Mouse (Mus musculus): ENCODE measurements around the gene Zfhx3. TPM values are rescaled to one million over a fixed set of nuclear protein-coding genes. Genes with fewer than 3 reads are reported as not detected.
A peak's percentile ranks its signal among the peaks of the same experiment; 100 is the strongest.

Zfhx3 gene
- polyA plus RNA-seq, 1 experiment from 2014 or later, result 38.7 TPM

DNA sequence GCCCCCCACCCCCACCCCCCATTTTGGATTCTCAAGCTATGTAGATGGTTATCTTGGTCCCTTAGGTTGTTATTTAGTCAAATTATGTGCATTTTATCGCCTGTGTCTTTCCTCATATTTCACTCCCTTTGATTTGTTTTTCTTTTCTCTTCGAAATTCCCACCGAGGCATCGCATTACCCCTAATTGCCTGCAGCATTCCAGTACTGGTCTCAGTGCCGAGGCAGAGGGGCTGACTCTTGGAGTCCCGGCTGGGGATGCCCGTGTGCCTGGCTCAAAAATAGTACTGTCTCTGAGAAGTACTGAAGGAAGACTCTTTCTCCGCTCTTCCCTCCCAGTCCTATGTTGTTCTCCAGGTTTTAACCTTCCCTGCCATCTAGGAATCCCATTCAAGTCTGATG is 125.8 kb downstream of the Zfhx3 start:
- Histone ChIP-seq H3K4me1 (no peaks in the 10 kb centered on the region), H3K9me3 (no peaks in the 10 kb centered on the region), H3K36me3 (no peaks in the 10 kb centered on the region), H3K4me3 (no peak overlapping the region), H3K27ac (no peak overlapping the region), H3K9ac (no peak overlapping the region), H3K4me2 (replicated peaks) (no peak overlapping the region), H3K27me3 (replicated peaks) (no peaks in the 10 kb centered on the region)
- ATAC-seq (ENCODE audit: low FRiP score, low read depth), result no peak
- 27% methylated on average over 8 of the region's 8 CpGs for WGBS

DNA sequence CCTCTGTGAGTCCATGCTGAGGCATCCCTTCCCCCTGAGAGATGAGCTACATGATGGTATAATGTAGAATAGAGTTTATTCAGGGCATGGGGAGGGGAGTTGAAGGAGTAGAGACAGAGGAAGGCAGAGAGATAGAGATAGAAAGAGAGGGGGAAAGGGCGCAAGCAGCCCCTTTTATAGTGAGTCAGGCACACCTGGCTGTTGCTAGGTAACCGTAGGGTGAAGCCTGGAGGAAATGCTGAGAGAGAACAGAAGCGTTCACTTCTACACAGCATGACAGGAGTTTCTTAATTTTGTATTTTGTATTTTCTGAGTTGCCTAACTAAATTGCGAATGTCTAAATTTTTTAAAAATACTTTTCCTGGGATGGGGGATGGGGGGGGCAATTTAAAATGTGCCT is 128.0 kb downstream of the Zfhx3 start:
- Histone ChIP-seq H3K27me3 (replicated peaks) (no peaks in the 10 kb centered on the region), H3K36me3 (no peaks in the 10 kb centered on the region), H3K9me3 (no peaks in the 10 kb centered on the region), H3K4me2 (replicated peaks) (no peak overlapping the region), H3K4me3 (no peak overlapping the region), H3K4me1 (no peaks in the 10 kb centered on the region), H3K9ac (no peak overlapping the region), H3K27ac (no peak overlapping the region)
- 83% methylated on average over 4 of the region's 4 CpGs for WGBS
- no peak for ATAC-seq (ENCODE audit: low FRiP score, low read depth)

DNA sequence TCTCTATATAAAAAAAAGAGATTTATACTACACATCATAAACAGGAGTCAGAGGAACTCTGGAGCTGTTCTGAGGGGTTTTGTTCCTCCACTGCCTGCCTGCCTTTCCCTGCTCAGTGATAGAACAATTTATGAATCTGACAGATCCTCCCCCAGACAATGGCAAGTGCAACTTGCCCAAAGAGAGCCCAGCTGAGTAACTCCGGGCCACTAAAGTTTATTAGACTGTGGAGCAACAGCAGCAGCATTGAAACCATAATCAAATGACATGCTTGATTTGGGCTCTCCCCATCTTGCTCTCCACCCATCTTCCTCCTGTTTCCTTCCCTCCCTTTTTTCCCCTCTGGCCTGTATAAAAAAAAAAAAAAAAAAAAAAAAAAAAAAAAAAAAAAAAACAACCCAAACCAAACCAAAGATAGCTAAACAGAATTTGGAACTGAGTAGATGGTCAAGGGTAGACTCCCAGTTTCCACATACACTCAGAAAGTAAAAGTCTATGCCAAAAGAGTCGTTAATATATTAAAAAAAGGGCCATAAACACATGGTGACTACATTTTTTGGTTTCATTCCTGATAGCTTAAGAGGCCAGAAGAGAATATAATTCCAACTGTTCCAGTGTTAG is 129.8 kb downstream of the Zfhx3 start:
- Histone ChIP-seq H3K4me2 (replicated peaks) (no peak overlapping the region), H3K9ac (no peak overlapping the region), H3K36me3 (no peaks in the 10 kb centered on the region), H3K4me3 (no peak overlapping the region), H3K27me3 (replicated peaks) (no peaks in the 10 kb centered on the region), H3K4me1 (no peaks in the 10 kb centered on the region), H3K27ac (no peak overlapping the region), H3K9me3 (no peaks in the 10 kb centered on the region)
- WGBS, result 40% methylated on average over 2 of the region's 2 CpGs
- no peak for ATAC-seq (ENCODE audit: low FRiP score, low read depth)

DNA sequence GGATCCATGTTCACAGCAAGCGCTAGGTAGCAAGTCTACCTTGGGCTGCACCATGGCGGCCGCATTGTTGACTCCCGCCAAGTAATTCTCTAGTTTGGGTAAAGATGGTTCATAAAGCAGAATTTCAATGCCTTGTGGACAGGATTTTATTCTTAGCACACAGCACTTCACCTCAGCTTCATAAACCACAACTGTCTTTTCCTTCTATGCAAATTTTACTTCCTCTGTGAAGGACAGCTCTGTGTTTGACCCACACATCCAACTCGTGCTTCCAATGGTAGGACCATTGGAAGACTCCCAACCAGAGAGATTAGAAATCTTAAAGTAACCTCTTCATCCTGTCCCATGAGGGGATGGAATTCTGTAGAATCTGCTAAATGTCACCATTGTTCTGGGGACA is 130.4 kb downstream of the Zfhx3 start:
- 90% methylated on average over 5 of the region's 5 CpGs for WGBS
- ATAC-seq (ENCODE audit: low FRiP score, low read depth), result no peak
- Histone ChIP-seq H3K36me3 (no peaks in the 10 kb centered on the region), H3K9ac (no peak overlapping the region), H3K27me3 (replicated peaks) (no peaks in the 10 kb centered on the region), H3K9me3 (no peaks in the 10 kb centered on the region), H3K4me1 (no peaks in the 10 kb centered on the region), H3K4me2 (replicated peaks) (no peak overlapping the region), H3K4me3 (no peak overlapping the region), H3K27ac (no peak overlapping the region)

DNA sequence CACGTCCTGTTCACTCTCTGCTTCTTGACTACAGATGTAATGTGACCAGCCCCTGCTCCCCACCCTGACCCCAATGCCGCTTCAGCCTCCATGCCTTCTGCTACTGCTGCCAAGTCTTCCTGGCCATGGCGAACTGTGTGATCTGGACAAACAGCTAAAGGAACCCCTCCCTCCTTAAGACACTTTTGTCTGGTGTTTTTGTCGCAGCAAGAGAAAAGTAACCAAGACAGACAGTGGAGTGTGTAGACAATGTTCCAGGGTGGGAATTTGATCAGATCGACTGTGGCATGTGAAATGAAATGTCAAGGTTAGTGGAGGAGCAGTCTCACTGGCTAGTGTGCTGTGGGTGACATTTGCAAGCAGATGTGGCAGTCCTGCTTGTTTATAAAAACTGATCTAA is 132.7 kb downstream of the Zfhx3 start:
- Histone ChIP-seq H3K27me3 (replicated peaks) (no peaks in the 10 kb centered on the region), H3K27ac (no peak overlapping the region), H3K4me1 (no peaks in the 10 kb centered on the region), H3K36me3 (no peaks in the 10 kb centered on the region), H3K4me2 (replicated peaks) (no peak overlapping the region), H3K9ac (no peak overlapping the region), H3K4me3 (no peak overlapping the region), H3K9me3 (no peaks in the 10 kb centered on the region)
- no peak for ATAC-seq (ENCODE audit: low FRiP score, low read depth)
- 80% methylated on average over 5 of the region's 5 CpGs for WGBS

DNA sequence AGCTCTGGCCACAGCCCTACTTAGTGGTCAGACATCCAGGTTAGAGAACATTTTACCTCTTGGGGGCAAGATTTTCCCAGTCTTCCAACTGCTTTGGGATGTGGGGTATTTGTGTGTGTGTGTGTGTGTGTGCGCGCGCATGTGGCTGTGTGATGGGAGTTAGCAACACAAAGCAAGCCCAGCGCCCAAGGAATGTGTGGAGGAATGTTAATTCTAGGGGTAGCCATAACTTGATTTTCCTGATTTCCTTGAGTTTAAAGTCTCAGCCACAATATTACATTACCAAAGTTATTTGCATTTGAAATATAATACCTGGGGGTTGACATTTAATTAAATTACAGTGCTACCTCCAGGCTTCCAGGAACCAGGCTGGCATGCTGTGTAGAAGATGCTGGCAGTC is 136.3 kb downstream of the Zfhx3 start:
- H3K4me1 ChIP-seq, result no peaks in the 10 kb centered on the region
- 96% methylated on average over 4 of the region's 4 CpGs for WGBS
- no peak overlapping the region for H3K4me3 ChIP-seq
- H3K27ac ChIP-seq, result no peak overlapping the region
- H3K9ac ChIP-seq, result no peak overlapping the region
- no peaks in the 10 kb centered on the region for H3K27me3 ChIP-seq (replicated peaks)
- H3K36me3 ChIP-seq, result no peaks in the 10 kb centered on the region
- H3K9me3 ChIP-seq, result no peaks in the 10 kb centered on the region
- H3K4me2 ChIP-seq (replicated peaks), result no peak overlapping the region
- no peak for ATAC-seq (ENCODE audit: low FRiP score, low read depth)

DNA sequence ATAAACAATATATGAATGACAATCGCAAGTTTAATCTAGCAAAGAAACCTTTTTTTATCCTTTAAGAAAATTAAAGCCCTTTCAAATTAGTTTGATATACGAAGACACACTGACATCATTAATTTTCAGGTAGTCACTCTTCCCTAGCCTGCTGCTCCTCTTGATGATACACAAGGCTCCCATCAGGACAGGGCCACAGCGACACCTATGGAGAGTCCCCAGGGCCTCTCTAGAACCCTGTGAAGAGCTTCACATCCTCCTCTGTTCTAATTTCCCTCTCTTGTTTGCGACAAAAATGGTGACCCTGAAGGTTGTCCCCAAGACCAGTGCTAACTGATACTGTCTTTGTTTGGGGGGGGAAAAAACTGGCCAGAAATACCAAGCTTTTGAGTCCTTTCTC is 144.5 kb downstream of the Zfhx3 start:
- no peak overlapping the region for H3K9ac ChIP-seq

DNA sequence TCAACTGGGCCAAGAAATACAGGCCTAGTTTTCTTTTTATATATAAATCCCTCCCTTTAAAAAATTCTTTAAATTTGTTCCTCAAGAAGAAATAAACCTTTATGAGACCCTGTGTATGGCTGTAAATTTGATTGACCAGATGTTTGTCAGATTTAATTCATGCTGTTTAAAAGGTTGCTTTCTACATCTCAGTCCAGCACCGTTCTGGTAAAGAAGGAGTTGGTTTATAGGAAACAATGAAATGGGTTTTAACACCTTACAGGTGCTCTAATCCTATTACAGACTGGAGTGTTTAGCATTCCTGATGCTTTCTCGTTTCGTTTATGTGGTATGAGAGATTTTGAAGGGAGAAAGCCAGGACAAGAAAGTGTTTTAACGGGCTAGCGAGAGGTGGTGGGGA is 147.2 kb downstream of the Zfhx3 start:
- no peak overlapping the region for H3K4me2 ChIP-seq (replicated peaks)
- H3K9me3 ChIP-seq, result no peaks in the 10 kb centered on the region
- WGBS, result 82% methylated on average over 5 of the region's 5 CpGs
- no peak overlapping the region for H3K27ac ChIP-seq
- H3K27me3 ChIP-seq (replicated peaks), result no peaks in the 10 kb centered on the region
- no peaks in the 10 kb centered on the region for H3K4me1 ChIP-seq
- H3K36me3 ChIP-seq, result no peaks in the 10 kb centered on the region
- no peak for ATAC-seq (ENCODE audit: low FRiP score, low read depth)
- H3K9ac ChIP-seq, result no peak overlapping the region
- no peak overlapping the region for H3K4me3 ChIP-seq

More for the DNA sequence above, 144.5 kb downstream of the Zfhx3 start:
- Histone ChIP-seq H3K36me3 (no peaks in the 10 kb centered on the region), H3K27me3 (replicated peaks) (no peaks in the 10 kb centered on the region), H3K4me2 (replicated peaks) (no peak overlapping the region), H3K4me3 (no peak overlapping the region), H3K9me3 (no peaks in the 10 kb centered on the region), H3K27ac (no peak overlapping the region), H3K4me1 (no peaks in the 10 kb centered on the region)
- ATAC-seq (ENCODE audit: low FRiP score, low read depth), result no peak
- WGBS, result 68% methylated on average over 4 of the region's 4 CpGs

DNA sequence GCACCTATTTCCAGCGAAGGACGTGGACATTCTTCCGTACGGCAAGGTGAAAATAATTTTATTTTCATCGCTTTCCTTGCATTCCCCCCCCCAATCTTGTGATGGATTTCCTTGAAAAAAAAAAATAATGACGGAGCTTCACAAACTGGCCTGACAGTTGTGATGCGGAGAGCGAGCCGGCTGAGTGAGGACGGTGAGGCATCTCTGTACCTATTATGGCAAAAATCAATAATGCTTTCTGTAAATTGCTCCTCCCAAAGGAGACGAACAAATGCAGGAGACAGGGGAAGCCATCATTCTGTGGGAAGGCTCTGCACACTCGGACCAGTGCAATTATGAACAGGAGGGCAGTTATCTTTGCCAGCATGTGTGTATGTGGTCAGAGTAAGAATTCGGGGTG is 156.2 kb downstream of the Zfhx3 start:
- Histone ChIP-seq H3K27me3 (replicated peaks) (peaks cover 3% of the 10 kb centered on the region; the same call in 1 of the 2 replicates), H3K9me3 (no peaks in the 10 kb centered on the region), H3K27ac (no peak overlapping the region), H3K4me3 (no peak overlapping the region), H3K4me2 (replicated peaks) (no peak overlapping the region), H3K9ac (no peak overlapping the region), H3K36me3 (no peaks in the 10 kb centered on the region), H3K4me1 (peaks cover 17% of the 10 kb centered on the region; the same call in 1 of the 2 replicates)
- WGBS, result 73% methylated on average over 13 of the region's 13 CpGs
- no peak for ATAC-seq (ENCODE audit: low FRiP score, low read depth)

DNA sequence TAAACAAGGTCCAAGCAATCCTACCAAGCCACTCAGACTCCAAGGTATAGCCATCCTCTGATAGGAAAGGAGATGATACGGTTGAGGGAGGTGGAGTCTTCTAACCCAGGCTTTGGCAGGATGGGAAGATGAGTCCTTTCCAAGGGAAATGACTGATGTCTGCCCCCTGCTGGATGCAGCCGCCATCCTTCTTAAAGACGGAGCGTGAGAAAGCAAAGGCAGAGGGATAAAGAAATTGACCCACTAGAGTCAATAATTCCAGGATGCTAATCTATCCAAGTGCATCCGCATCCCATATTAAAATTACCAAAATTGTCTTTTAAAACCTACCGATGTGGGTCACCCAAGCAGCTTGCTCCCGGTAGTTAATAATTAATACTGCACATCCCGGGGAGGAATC is 158.7 kb downstream of the Zfhx3 start:
- peaks cover 26% of the 10 kb centered on the region for H3K4me1 ChIP-seq
- no peak overlapping the region for H3K27ac ChIP-seq
- H3K4me3 ChIP-seq, result no peak overlapping the region
- peaks cover 12% of the 10 kb centered on the region; the same call in 1 of the 2 replicates for H3K27me3 ChIP-seq (replicated peaks)
- 54% methylated on average over 8 of the region's 8 CpGs for WGBS
- H3K9me3 ChIP-seq, result no peaks in the 10 kb centered on the region
- no peak overlapping the region for H3K9ac ChIP-seq
- no peak overlapping the region for H3K4me2 ChIP-seq (replicated peaks)
- H3K36me3 ChIP-seq, result no peaks in the 10 kb centered on the region
- no peak for ATAC-seq (ENCODE audit: low FRiP score, low read depth)

DNA sequence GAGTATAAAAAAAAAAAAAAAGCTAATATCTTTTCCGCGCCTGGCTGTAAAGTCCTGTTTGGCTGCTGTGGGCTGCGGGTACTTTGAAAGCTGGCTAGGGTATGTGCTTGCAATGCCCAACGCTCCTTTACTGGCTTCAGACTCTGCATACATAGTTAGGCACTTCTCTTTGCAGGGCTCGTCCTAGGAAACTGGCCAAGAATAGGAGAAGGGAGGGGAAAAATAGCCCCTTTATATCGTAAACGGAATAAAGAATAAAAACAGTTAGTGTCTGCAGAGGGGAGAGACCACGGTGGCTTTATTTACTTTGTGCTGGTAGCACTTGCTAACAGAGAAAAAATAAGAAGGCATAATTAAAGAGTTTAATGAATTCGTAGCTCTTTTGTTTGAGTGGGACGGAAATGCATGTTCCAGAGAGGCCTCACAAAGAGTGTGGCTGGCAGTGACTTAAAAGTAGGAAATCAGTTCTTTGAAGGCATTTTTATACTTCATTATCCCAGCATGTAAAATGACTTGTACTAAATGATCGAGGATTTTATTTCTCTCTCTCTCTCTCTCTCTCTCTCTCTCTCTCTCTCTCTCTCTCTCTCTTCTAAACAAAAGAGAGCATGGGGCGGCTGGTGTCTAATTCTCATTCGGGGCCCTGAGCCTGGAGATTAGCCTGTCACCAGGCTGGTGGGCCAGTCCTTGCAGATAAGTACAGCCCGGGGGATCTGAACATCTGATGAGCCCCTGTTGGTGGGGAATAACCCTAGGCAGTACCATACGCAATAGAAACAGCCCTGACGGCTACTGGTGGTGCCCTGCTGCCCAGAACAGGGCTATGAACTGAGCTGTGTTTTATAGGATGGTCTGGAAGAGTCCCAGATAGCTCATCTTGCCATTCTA is 159.8 kb downstream of the Zfhx3 start:
- 34% methylated on average over 16 of the region's 16 CpGs for WGBS
- Histone ChIP-seq H3K4me1 (peaks cover 26% of the 10 kb centered on the region), H3K36me3 (no peaks in the 10 kb centered on the region), H3K9ac (no peak overlapping the region), H3K4me2 (replicated peaks) (peak overlapping the region; percentile 33; the same call in 1 of the 2 replicates), H3K27me3 (replicated peaks) (peaks cover 12% of the 10 kb centered on the region; the same call in 1 of the 2 replicates), H3K4me3 (no peak overlapping the region), H3K27ac (no peak overlapping the region), H3K9me3 (no peaks in the 10 kb centered on the region)
- ATAC-seq (ENCODE audit: low FRiP score, low read depth), result no peak

DNA sequence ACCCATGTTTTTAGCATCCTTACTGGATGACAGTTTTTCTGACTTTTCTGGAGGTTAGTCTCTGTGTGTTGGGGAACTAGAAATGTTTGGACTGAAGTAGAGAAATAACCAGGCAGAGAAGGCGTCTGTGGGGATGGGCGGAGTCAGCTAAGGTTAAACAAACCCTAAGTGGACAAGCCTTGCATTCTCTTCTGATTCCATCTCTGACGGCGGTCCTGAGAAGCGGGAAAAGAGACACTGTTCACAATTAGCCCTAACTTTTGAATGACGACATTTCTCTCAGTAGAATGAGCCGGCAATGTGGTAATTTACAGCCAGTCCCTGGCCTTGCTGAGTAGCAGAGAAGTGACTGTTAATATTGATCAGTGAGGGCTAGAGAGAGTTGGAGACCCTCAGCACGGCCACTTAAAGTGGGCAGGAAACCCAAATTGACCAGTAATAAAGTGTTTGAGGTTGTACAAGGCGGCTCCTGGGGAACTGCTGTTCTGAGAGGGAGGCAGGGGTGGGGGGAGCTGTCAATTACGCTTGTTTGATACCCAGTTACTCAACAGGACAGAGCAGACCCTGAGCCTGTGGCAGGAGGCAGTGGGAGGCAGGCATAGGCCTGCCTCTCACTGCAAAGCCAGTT is 162.1 kb downstream of the Zfhx3 start:
- H3K27ac ChIP-seq, result no peak overlapping the region
- peaks cover 26% of the 10 kb centered on the region for H3K4me1 ChIP-seq
- H3K4me3 ChIP-seq, result no peak overlapping the region
- no peaks in the 10 kb centered on the region for H3K36me3 ChIP-seq
- H3K9me3 ChIP-seq, result no peaks in the 10 kb centered on the region
- 15% methylated on average over 10 of the region's 10 CpGs for WGBS
- no peak for ATAC-seq (ENCODE audit: low FRiP score, low read depth)
- H3K9ac ChIP-seq, result no peak overlapping the region
- no peak overlapping the region for H3K4me2 ChIP-seq (replicated peaks)
- H3K27me3 ChIP-seq (replicated peaks), result peaks cover 12% of the 10 kb centered on the region; the same call in 1 of the 2 replicates

Measured in neural tube, embryonic 12.5 days (tissue).